Mouse (Mus musculus) brain, embryonic 14.5 days (tissue): Measurements from ENCODE around the gene Ccdc42.

Experiments
- CTCF ChIP-seq: fragments of 200-500 bp; IDR thresholded peaks from 2 replicates; pipeline ENCODE4 v1.5.1; 2012; ENCODE audit warnings: inconsistent platforms, mild to moderate bottlenecking, moderate library complexity, borderline replicate concordance; ENCODE audit not compliant: insufficient read depth, insufficient read length; ENCODE audit errors: extremely low read depth
- POLR2A ChIP-seq: fragments of 200-500 bp; IDR thresholded peaks from 2 replicates; pipeline ENCODE4 v1.6.1; 2012; ENCODE audit warnings: mild to moderate bottlenecking, inconsistent platforms, borderline replicate concordance; ENCODE audit not compliant: poor library complexity, insufficient read depth, insufficient read length, severe bottlenecking; ENCODE audit errors: extremely low read depth

- TF ChIP-seq CTCF (no peak), POLR2A (no peak)
Observed at GRCm38 (mm10) chr11:68593247-68593646, 6.4 kb downstream of the Ccdc42 start.
